Mouse (Mus musculus): ENCODE measurements around the gene Galnt6. TPM values are rescaled to one million over a fixed set of nuclear protein-coding genes. Genes with fewer than 3 reads are reported as not detected.
A peak's percentile ranks its signal among the peaks of the same experiment; 100 is the strongest.

The Galnt6 gene
- polyA plus RNA-seq, 1 experiment from 2014 or later = 0.07 TPM

- WGBS = 91% methylated on average over 3 of the region's 3 CpGs
- Histone ChIP-seq H3K36me3 (ENCODE audit: control insufficient read depth, insufficient read depth, low read length) (no peaks in the 10 kb centered on the region), H3K9me3 (ENCODE audit: control insufficient read depth, low read length) (no peaks in the 10 kb centered on the region), H3K4me3 (ENCODE audit: low read depth, low read length) (no peak overlapping the region), H3K9ac (ENCODE audit: low read length) (no peak overlapping the region), H3K4me2 (ENCODE audit: low read depth, severe bottlenecking) (no peak overlapping the region), H3K4me1 (ENCODE audit: control insufficient read depth, insufficient read depth, low read length) (0 out of 2 replicates have a peak, but pooled peaks cover 3% of the 10 kb centered on the region), H3K27ac (replicated peaks; ENCODE audit: low read depth, low read length) (no peak overlapping the region), H3K27me3 (ENCODE audit: control insufficient read depth, insufficient read depth, low read length) (no peaks in the 10 kb centered on the region)
- ATAC-seq (ENCODE audit: insufficient number of reproducible peaks, low FRiP score, low TSS enrichment, low read depth) = no peak
- no peak for DNase-seq (ENCODE audit: low spot score)
Observed at GRCm38 (mm10) chr15:100748584-100748983, 19.4 kb upstream of the Galnt6 start.

- Histone ChIP-seq H3K9me3 (ENCODE audit: control insufficient read depth, low read length) (no peaks in the 10 kb centered on the region), H3K27me3 (ENCODE audit: control insufficient read depth, insufficient read depth, low read length) (no peaks in the 10 kb centered on the region), H3K4me2 (ENCODE audit: low read depth, severe bottlenecking) (peak overlapping the region; percentile 13; the same call in 1 of the 2 replicates), H3K27ac (replicated peaks; ENCODE audit: low read depth, low read length) (no peak overlapping the region), H3K4me1 (ENCODE audit: control insufficient read depth, insufficient read depth, low read length) (0 out of 2 replicates have a peak, but pooled peaks cover 3% of the 10 kb centered on the region), H3K36me3 (ENCODE audit: control insufficient read depth, insufficient read depth, low read length) (no peaks in the 10 kb centered on the region), H3K4me3 (ENCODE audit: low read depth, low read length) (peak overlapping the region; percentile 20; the same call in 1 of the 2 replicates), H3K9ac (ENCODE audit: low read length) (no peak overlapping the region)
- DNase-seq (ENCODE audit: low spot score) (no peak), ATAC-seq (ENCODE audit: insufficient number of reproducible peaks, low FRiP score, low TSS enrichment, low read depth) (no peak)
- 3% methylated on average over 26 of the region's 27 CpGs for WGBS
Observed at GRCm38 (mm10) chr15:100747121-100747963, 18.2 kb upstream of the Galnt6 start.

GRCm38 (mm10) chr15:100746478-100747120, 17.4 kb upstream of the Galnt6 start:
- WGBS = 35% methylated on average over 6 of the region's 6 CpGs
- H3K4me1 ChIP-seq (ENCODE audit: control insufficient read depth, insufficient read depth, low read length) = 0 out of 2 replicates have a peak, but pooled peaks cover 3% of the 10 kb centered on the region
- DNase-seq (ENCODE audit: low spot score) (no peak), ATAC-seq (ENCODE audit: insufficient number of reproducible peaks, low FRiP score, low TSS enrichment, low read depth) (no peak)
- H3K9ac ChIP-seq (ENCODE audit: low read length) = no peak overlapping the region
- H3K27ac ChIP-seq (replicated peaks; ENCODE audit: low read depth, low read length) = no peak overlapping the region
- H3K9me3 ChIP-seq (ENCODE audit: control insufficient read depth, low read length) = no peaks in the 10 kb centered on the region
- peak overlapping the region; percentile 20; the same call in 1 of the 2 replicates for H3K4me3 ChIP-seq (ENCODE audit: low read depth, low read length)
- no peaks in the 10 kb centered on the region for H3K36me3 ChIP-seq (ENCODE audit: control insufficient read depth, insufficient read depth, low read length)
- no peaks in the 10 kb centered on the region for H3K27me3 ChIP-seq (ENCODE audit: control insufficient read depth, insufficient read depth, low read length)
- H3K4me2 ChIP-seq (ENCODE audit: low read depth, severe bottlenecking) = peak overlapping the region; percentile 13; the same call in 1 of the 2 replicates

GRCm38 (mm10) chr15:100743238-100743637, 14.1 kb upstream of the Galnt6 start:
- ATAC-seq (ENCODE audit: insufficient number of reproducible peaks, low FRiP score, low TSS enrichment, low read depth) = no peak
- H3K27me3 ChIP-seq (ENCODE audit: control insufficient read depth, insufficient read depth, low read length) = no peaks in the 10 kb centered on the region
- no peak overlapping the region for H3K4me2 ChIP-seq (ENCODE audit: low read depth, severe bottlenecking)
- 89% methylated on average over 6 of the region's 6 CpGs for WGBS
- no peaks in the 10 kb centered on the region for H3K9me3 ChIP-seq (ENCODE audit: control insufficient read depth, low read length)
- H3K4me1 ChIP-seq (ENCODE audit: control insufficient read depth, insufficient read depth, low read length) = 0 out of 2 replicates have a peak, but pooled peaks cover 3% of the 10 kb centered on the region
- H3K36me3 ChIP-seq (ENCODE audit: control insufficient read depth, insufficient read depth, low read length) = no peaks in the 10 kb centered on the region
- DNase-seq (ENCODE audit: low spot score) = no peak
- no peak overlapping the region for H3K27ac ChIP-seq (replicated peaks; ENCODE audit: low read depth, low read length)
- no peak overlapping the region for H3K4me3 ChIP-seq (ENCODE audit: low read depth, low read length)
- H3K9ac ChIP-seq (ENCODE audit: low read length) = no peak overlapping the region

- H3K4me1 ChIP-seq (ENCODE audit: control insufficient read depth, insufficient read depth, low read length) = no peaks in the 10 kb centered on the region
- H3K27ac ChIP-seq (replicated peaks; ENCODE audit: low read depth, low read length) = no peak overlapping the region
- H3K9ac ChIP-seq (ENCODE audit: low read length) = no peak overlapping the region
- DNase-seq (ENCODE audit: low spot score) = no peak
- H3K36me3 ChIP-seq (ENCODE audit: control insufficient read depth, insufficient read depth, low read length) = no peaks in the 10 kb centered on the region
- no peak for ATAC-seq (ENCODE audit: insufficient number of reproducible peaks, low FRiP score, low TSS enrichment, low read depth)
- H3K4me2 ChIP-seq (ENCODE audit: low read depth, severe bottlenecking) = no peak overlapping the region
- 88% methylated on average over 6 of the region's 6 CpGs for WGBS
- no peaks in the 10 kb centered on the region for H3K27me3 ChIP-seq (ENCODE audit: control insufficient read depth, insufficient read depth, low read length)
- H3K9me3 ChIP-seq (ENCODE audit: control insufficient read depth, low read length) = no peaks in the 10 kb centered on the region
- H3K4me3 ChIP-seq (ENCODE audit: low read depth, low read length) = no peak overlapping the region
Observed at GRCm38 (mm10) chr15:100739442-100739841, 10.3 kb upstream of the Galnt6 start.

- Histone ChIP-seq H3K9ac (ENCODE audit: low read length) (no peak overlapping the region), H3K27me3 (ENCODE audit: control insufficient read depth, insufficient read depth, low read length) (no peaks in the 10 kb centered on the region), H3K4me1 (ENCODE audit: control insufficient read depth, insufficient read depth, low read length) (no peaks in the 10 kb centered on the region), H3K4me2 (ENCODE audit: low read depth, severe bottlenecking) (no peak overlapping the region), H3K36me3 (ENCODE audit: control insufficient read depth, insufficient read depth, low read length) (no peaks in the 10 kb centered on the region), H3K4me3 (ENCODE audit: low read depth, low read length) (no peak overlapping the region), H3K9me3 (ENCODE audit: control insufficient read depth, low read length) (no peaks in the 10 kb centered on the region), H3K27ac (replicated peaks; ENCODE audit: low read depth, low read length) (no peak overlapping the region)
- DNase-seq (ENCODE audit: low spot score) (no peak), ATAC-seq (ENCODE audit: insufficient number of reproducible peaks, low FRiP score, low TSS enrichment, low read depth) (no peak)
- 84% methylated on average over 7 of the region's 7 CpGs for WGBS
Observed at GRCm38 (mm10) chr15:100738351-100738781, 9.2 kb upstream of the Galnt6 start.

- Histone ChIP-seq H3K27me3 (ENCODE audit: control insufficient read depth, insufficient read depth, low read length) (no peaks in the 10 kb centered on the region), H3K9ac (ENCODE audit: low read length) (no peak overlapping the region), H3K36me3 (ENCODE audit: control insufficient read depth, insufficient read depth, low read length) (no peaks in the 10 kb centered on the region), H3K9me3 (ENCODE audit: control insufficient read depth, low read length) (no peaks in the 10 kb centered on the region), H3K4me3 (ENCODE audit: low read depth, low read length) (no peak overlapping the region), H3K27ac (replicated peaks; ENCODE audit: low read depth, low read length) (no peak overlapping the region), H3K4me1 (ENCODE audit: control insufficient read depth, insufficient read depth, low read length) (no peaks in the 10 kb centered on the region), H3K4me2 (ENCODE audit: low read depth, severe bottlenecking) (no peak overlapping the region)
- DNase-seq (ENCODE audit: low spot score) = no peak
- 88% methylated on average over 3 of the region's 3 CpGs for WGBS
- ATAC-seq (ENCODE audit: insufficient number of reproducible peaks, low FRiP score, low TSS enrichment, low read depth) = no peak
Observed at GRCm38 (mm10) chr15:100737667-100738066, 8.5 kb upstream of the Galnt6 start.

- no peak overlapping the region for H3K4me2 ChIP-seq (ENCODE audit: low read depth, severe bottlenecking)
- DNase-seq (ENCODE audit: low spot score) (no peak), ATAC-seq (ENCODE audit: insufficient number of reproducible peaks, low FRiP score, low TSS enrichment, low read depth) (no peak)
- H3K4me3 ChIP-seq (ENCODE audit: low read depth, low read length) = no peak overlapping the region
- WGBS = 86% methylated on average over 9 of the region's 9 CpGs
- H3K27ac ChIP-seq (replicated peaks; ENCODE audit: low read depth, low read length) = no peak overlapping the region
- H3K36me3 ChIP-seq (ENCODE audit: control insufficient read depth, insufficient read depth, low read length) = no peaks in the 10 kb centered on the region
- H3K9ac ChIP-seq (ENCODE audit: low read length) = no peak overlapping the region
- peaks cover 7% of the 10 kb centered on the region; the same call in 1 of the 2 replicates for H3K27me3 ChIP-seq (ENCODE audit: control insufficient read depth, insufficient read depth, low read length)
- no peaks in the 10 kb centered on the region for H3K4me1 ChIP-seq (ENCODE audit: control insufficient read depth, insufficient read depth, low read length)
- no peaks in the 10 kb centered on the region for H3K9me3 ChIP-seq (ENCODE audit: control insufficient read depth, low read length)
Observed at GRCm38 (mm10) chr15:100735953-100736300, 6.8 kb upstream of the Galnt6 start.
